Mouse (Mus musculus) adrenal gland, adult 2 months (tissue): ENCODE results near the gene Myom1. TPM values are rescaled to one million over a fixed set of nuclear protein-coding genes. Genes with fewer than 3 reads are reported as not detected.

Source experiments
- DNase-seq: peaks from one replicate; pipeline ENCODE4 v3.0.0; 2021
- polyA plus RNA-seq: library from polyadenylated mRNA; depleted of rRNA; stranded (reverse); fragments of >200 nt; gene quantifications from 2 replicates; pipeline ENCODE4 v1.2.3, GENCODE M21; 2012
- total RNA-seq, 2 experiments: library from RNA; stranded (reverse); gene quantifications; 2 replicates each; pipeline ENCODE4 v1.2.3; 2021

Gene Myom1
- total and polyA plus RNA-seq, 3 experiments, result 0.89 to 2.0 (median 1.8) TPM

DNA sequence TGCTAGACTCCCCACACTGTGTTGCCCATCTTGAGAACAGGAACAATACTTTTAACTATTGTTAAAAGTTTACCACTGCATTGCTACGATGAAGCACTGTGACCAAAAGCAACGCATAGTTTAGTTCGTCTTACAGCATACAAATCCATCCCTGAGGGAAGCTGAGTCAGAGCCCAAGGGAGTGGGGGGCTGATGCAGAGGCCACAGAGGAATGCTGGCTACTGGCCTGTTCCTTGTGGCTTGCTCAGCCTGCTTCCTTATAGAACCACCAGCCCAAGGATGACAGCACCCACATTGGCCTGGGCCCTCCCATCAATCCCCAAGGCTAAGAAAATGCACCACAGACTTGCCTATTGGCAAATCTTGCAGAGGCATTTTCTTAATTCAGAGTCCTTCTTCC lies 56.8 kb downstream of the Myom1 start:
- no peak for DNase-seq

- DNase-seq, result no peak
Measured at GRCm38 (mm10) chr17:71062049-71062560, 59.7 kb downstream of the Myom1 start.

GRCm38 (mm10) chr17:71062870-71063602 lies 60.6 kb downstream of the Myom1 start:
- DNase-seq, result no peak

DNA sequence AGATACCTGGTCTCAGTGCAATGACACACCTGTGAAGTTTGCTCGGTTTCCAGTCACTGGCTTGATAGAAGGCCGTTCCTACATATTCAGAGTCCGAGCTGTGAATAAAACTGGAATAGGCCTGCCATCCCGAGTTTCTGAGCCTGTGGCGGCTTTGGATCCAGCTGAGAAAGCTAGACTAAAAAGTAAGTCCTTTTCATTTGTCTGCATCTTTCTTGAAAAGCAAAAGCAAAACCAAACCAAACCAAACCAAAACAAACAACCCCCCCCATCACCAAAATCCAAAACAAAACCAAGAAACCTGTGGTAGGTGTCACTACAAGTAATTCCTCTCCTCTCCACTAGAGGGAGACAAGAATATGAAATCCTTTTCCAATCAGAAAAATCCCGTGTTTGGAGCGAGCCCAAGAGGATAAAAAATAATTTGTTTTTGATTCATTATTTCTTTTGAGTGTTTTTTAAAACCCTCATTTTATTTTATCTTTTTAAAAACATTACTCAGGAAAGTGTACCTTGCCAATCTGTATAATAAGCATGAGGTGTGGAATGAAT lies 62.1 kb downstream of the Myom1 start:
- DNase-seq, result no peak

DNA sequence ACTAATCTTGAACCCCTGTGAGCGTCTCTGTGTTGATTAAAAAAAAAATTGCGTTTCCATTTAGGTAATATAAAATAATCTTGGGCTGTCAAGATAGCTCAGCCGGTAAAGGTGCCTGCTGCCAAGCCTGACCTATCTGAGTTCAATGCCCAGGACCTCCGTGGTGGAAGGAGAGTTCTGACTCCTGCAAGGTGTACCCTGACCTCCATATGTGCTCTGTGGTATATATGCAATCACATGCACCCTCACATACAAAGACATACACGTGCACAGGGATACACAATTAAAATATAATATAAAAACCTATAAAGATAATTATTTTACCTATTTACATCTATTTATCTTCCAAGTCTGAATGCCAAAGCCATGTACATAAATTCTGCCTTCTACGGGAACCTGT lies 62.7 kb downstream of the Myom1 start:
- no peak for DNase-seq

DNA sequence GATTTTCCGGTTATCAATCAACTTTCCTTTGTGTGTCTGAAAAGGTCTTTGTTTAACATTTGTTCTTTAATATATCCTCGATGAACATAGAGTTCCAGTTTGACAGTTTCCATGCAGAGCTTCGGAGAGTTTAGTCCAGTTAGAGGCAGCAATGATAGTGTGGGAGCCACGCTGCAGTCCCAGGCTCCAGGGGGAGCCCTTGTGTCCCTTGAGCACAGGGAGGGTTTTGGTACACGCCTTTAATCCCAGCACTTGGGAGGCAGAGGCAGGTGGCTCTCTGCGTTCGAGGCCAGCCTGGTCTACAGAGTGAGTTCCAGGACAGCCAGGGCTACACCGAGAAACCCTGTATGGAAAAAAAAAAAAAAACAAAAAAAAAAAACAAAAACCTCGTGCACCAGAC lies 66.7 kb downstream of the Myom1 start:
- DNase-seq, result no peak

DNA sequence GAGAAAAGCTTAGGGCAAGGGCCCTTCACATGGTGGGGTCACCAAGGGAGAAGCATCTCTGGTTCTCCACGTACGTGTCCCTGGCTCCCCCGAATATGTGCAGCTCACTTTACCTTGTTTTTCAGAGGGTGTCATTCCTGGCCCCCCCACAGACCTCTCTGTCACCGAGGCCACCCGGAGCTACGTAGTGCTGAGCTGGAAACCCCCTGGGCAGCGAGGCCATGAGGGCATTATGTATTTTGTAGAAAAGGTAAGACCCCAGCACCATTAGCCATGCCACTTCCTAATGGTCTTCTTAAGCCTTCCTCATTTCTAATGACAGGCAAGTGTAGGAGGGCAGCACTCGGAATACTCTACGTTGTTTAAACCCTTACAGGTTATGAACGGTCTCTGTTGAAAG lies 69.5 kb downstream of the Myom1 start:
- no peak for DNase-seq

- DNase-seq, result no peak
Measured at GRCm38 (mm10) chr17:71074386-71074785, 72.0 kb downstream of the Myom1 start.

- no peak for DNase-seq
Measured at GRCm38 (mm10) chr17:71081986-71082385, 79.6 kb downstream of the Myom1 start.

- no peak for DNase-seq
Measured at GRCm38 (mm10) chr17:71086969-71087368, 84.5 kb downstream of the Myom1 start.

DNA sequence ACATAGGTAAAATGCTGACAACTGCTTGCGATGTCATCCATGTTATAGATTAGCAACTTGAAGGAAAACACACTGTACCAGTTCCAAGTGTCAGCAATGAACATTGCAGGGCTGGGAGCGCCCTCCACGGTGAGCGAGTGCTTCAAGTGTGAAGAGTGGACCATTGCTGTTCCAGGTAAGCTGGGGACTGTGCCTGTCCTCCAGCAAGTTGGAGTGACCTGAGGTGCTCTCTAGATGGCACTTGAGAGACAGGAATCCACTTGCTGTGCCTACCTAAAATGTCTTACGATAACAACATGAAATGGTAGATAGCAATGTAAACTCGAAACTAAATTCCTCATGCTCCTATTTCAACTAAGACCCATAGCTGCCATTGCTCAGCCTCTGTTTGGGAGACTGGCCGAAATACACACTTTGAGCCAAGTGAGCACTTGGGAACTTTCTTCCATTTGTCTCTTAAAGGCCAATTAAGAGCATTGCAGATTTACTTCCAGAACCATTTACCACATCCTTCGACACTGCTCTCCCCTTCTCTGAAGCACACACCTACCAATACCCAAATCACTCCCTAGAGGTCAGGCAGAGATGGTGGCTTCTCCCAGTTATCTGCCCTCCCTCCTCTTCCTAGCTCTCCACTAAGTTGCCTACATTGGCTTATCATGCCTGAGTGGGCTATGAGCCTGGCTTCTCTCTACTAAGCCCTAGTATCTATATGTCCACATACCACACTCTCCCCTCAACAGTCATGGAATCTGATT lies 85.1 kb downstream of the Myom1 start:
- DNase-seq, result no peak

GRCm38 (mm10) chr17:71088154-71088521 lies 85.7 kb downstream of the Myom1 start:
- DNase-seq, result no peak

- DNase-seq, result no peak
Measured at GRCm38 (mm10) chr17:71088991-71089434, 86.6 kb downstream of the Myom1 start.

- no peak for DNase-seq
Measured at GRCm38 (mm10) chr17:71089781-71090480, 87.5 kb downstream of the Myom1 start.

DNA sequence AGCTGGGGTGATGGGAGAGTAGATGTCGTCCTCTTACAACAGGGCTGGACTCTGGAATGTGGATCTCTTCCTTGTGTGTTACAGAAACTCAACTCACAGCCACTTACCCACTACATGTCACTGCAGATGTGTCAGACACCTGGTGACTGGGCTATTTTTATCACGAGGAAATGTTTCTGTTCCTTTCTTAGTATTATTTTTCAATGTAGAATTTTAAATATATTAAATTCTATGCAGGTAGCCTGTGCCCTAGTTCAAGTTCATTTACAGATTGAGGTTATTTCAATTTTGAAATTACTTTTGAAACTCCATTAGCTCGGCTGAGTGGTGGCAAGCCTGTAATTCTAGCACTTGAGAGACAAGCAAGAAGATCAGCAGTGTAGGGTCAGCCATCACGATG lies 88.6 kb downstream of the Myom1 start:
- DNase-seq, result no peak

DNA sequence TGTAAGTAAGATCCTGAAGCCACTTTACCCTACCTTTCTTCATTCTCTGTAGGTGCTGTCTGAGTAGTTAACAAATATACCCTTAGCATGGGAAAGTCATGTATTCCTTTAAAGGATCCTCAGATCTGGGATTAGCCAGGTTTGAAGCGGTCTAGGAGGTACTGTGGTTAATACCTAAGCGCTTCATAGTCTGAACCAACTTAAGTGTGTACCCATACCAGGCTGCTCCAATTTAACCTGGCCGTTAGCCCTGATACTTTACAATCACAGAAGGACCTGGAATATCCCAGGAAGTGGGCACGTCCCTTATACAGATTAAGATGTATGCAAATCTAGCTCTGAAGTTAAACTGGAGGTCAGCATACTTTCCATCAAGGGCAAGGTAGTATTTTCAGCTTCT lies 89.9 kb downstream of the Myom1 start:
- no peak for DNase-seq

GRCm38 (mm10) chr17:71093793-71094192 lies 91.4 kb downstream of the Myom1 start:
- no peak for DNase-seq

GRCm38 (mm10) chr17:71094438-71094837 lies 92.0 kb downstream of the Myom1 start:
- DNase-seq, result no peak

DNA sequence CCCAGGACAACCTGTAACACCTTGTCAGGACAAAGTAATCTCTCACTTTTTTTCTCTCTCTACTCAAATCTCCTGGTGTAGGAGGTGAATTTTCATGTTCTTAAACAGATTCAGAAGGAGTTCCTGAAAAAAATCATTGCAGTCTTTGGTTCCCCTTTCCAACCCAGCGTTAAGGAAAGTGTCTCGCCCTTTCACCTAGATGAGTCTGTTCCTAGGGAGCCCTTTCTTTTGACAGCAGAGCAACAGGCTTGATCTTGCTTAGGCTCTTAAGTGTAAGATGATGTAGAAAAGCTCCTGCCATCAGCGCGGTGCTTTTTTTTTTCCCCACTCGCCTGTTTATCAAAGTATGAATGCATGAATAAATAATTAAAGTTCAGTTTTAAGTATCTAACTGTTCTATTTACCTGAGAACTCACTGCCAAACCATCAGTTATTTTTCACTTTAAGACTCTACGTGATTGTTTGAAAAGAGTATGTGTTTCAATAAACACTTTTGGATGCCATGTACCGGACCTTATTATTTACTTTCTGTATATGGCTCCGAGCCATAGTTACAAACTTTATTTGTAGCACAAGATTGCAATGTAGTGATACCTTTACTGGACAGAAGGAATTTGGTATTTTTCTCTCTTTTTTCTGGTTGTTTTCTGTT lies 94.2 kb downstream of the Myom1 start:
- no peak for DNase-seq

- DNase-seq, result no peak
Measured at GRCm38 (mm10) chr17:71097209-71097597, 94.8 kb downstream of the Myom1 start.

DNA sequence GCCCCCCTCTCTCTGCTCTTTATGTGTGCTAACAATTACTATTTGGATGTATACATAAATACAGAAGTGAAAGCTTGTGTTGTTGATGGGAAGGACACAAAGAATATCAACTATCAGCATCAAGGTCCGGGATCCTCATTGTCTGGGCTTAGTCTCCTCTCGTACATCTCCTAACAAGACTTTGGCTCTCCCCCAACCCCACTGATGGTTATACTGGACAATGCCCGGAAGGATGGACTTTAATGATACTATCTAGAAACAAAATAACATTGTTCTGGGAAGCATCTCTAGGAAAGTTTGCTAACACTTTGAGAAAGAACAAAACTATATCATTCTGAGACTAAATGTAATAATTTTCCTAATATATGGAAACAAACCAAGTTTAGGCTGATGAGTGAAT lies 96.2 kb downstream of the Myom1 start:
- no peak for DNase-seq
